Mouse (Mus musculus) forebrain, embryonic 11.5 days (tissue): ENCODE measurements around the gene Zfp747. TPM values are rescaled to one million over a fixed set of nuclear protein-coding genes. Genes with fewer than 3 reads are reported as not detected.
"Not testable (repeated sequence)": the region's sequence is repeated elsewhere in the genome, so short reads cannot be mapped to it uniquely, and the experiment has no call there.

Experiments used
- ATAC-seq: fragments of 200-750 bp; cut with Nextera tagmentation; replicated peaks from 2 replicates; pipeline ENCODE4 v1.8.0; 2017; ENCODE audit warnings: moderate TSS enrichment; ENCODE audit not compliant: low FRiP score
- DNase-seq: peaks from one replicate; pipeline ENCODE4 v3.0.0-alpha.2; 2017; ENCODE audit warnings: low spot score
- H3K27ac ChIP-seq: fragments of 300-500 bp; sonication (generic); 2 replicates; pipeline ENCODE4 v1.5.1; 2014; ENCODE audit warnings: low read depth, low read length
- H3K27me3 ChIP-seq: fragments of 300-500 bp; sonication (generic); 2 replicates; pipeline ENCODE4 v1.6.1; 2014; ENCODE audit warnings: mild to moderate bottlenecking, low read length, mixed read lengths; ENCODE audit not compliant: control insufficient read depth, insufficient read depth
- H3K36me3 ChIP-seq: fragments of 300-500 bp; sonication (generic); 2 replicates; pipeline ENCODE4 v1.6.1; 2014; ENCODE audit warnings: mild to moderate bottlenecking, low read length, moderate library complexity, mixed read lengths; ENCODE audit not compliant: control insufficient read depth, insufficient read depth
- H3K4me1 ChIP-seq: fragments of 300-500 bp; sonication (generic); replicated peaks from 2 replicates; pipeline ENCODE4 v1.6.1; 2014; ENCODE audit warnings: low read length, mixed read lengths; ENCODE audit not compliant: control insufficient read depth, insufficient read depth
- H3K4me2 ChIP-seq: fragments of 300-500 bp; sonication (generic); 2 replicates; pipeline ENCODE4 v1.6.1; 2014; ENCODE audit warnings: low read depth, mild to moderate bottlenecking, low read length, moderate library complexity, mixed read lengths; ENCODE audit not compliant: severe bottlenecking
- H3K4me3 ChIP-seq: fragments of 300-500 bp; sonication (generic); 2 replicates; pipeline ENCODE4 v1.5.1; 2014; ENCODE audit warnings: low read depth, low read length
- H3K9ac ChIP-seq: fragments of 300-500 bp; sonication (generic); 2 replicates; pipeline ENCODE4 v1.6.1; 2014; ENCODE audit warnings: low read length
- H3K9me3 ChIP-seq: fragments of 300-500 bp; sonication (generic); 2 replicates; pipeline ENCODE4 v1.6.1; 2016; ENCODE audit warnings: low read length, mixed read lengths; ENCODE audit not compliant: control insufficient read depth
- WGBS: fragments of 180-500 bp; shearing (Covaris S2); extraction: QIAGEN DNeasy Blood & Tissue Kit; methylation state at CpG from one replicate; pipeline ENCODE4 v1.1.7; 2014; 5-methylcytosine and 5-hydroxymethylcytosine counted together
- polyA plus RNA-seq: library from polyadenylated mRNA; unstranded; fragments of >200 nt; fragmentation: Nextera tagmentation; extraction: Ambion mirVana; gene quantifications from 2 replicates; pipeline ENCODE4 v1.2.1, GENCODE M21; 2014

The Zfp747 gene
- polyA plus RNA-seq, 1 experiment from 2014 or later: 8.6 TPM

- Histone ChIP-seq H3K9ac (no peak overlapping the region), H3K4me3 (no peak overlapping the region), H3K36me3 (no peaks in the 10 kb centered on the region), H3K27ac (no peak overlapping the region), H3K27me3 (no peaks in the 10 kb centered on the region), H3K4me1 (no peaks in the 10 kb centered on the region), H3K4me2 (no peak overlapping the region), H3K9me3 (no peaks in the 10 kb centered on the region)
- no peak for ATAC-seq
- whole genome bisulfite sequencing: 55% methylated on average over 2 of the region's 2 CpGs
- DNase-seq: no peak
Measured at GRCm38 (mm10) chr7:127402980-127403379, 27.1 kb upstream of the Zfp747 start.

- ATAC-seq (no peak), DNase-seq (no peak)
- H3K4me1 ChIP-seq: no peaks in the 10 kb centered on the region
- no peaks in the 10 kb centered on the region for H3K9me3 ChIP-seq
- WGBS: 78% methylated on average over 3 of the region's 3 CpGs
- H3K4me2 ChIP-seq: no peak overlapping the region
- H3K36me3 ChIP-seq: no peaks in the 10 kb centered on the region
- H3K9ac ChIP-seq: no peak overlapping the region
- H3K27me3 ChIP-seq: no peaks in the 10 kb centered on the region
- H3K4me3 ChIP-seq: no peak overlapping the region
- no peak overlapping the region for H3K27ac ChIP-seq
Measured at GRCm38 (mm10) chr7:127400355-127400754, 24.5 kb upstream of the Zfp747 start.

- Histone ChIP-seq H3K4me2 (peak overlapping the region; percentile 80), H3K4me1 (no peaks in the 10 kb centered on the region), H3K27me3 (no peaks in the 10 kb centered on the region), H3K4me3 (peak overlapping the region; percentile 65), H3K9ac (peak overlapping the region; percentile 50), H3K27ac (no peak overlapping the region), H3K36me3 (no peaks in the 10 kb centered on the region), H3K9me3 (no peaks in the 10 kb centered on the region)
- DNase-seq (no peak), ATAC-seq (peak; percentile 32; the same call in 1 of the 2 replicates)
- 31% methylated on average over 7 of the region's 7 CpGs for WGBS
Measured at GRCm38 (mm10) chr7:127393944-127394333, 18.1 kb upstream of the Zfp747 start.

- Histone ChIP-seq H3K4me3 (peak within 1 kb of the TSS; percentile 65), H3K9ac (peak within 1 kb of the TSS; percentile 87), H3K4me1 (no peaks in the 10 kb centered on the region), H3K36me3 (no peaks in the 10 kb centered on the region), H3K27me3 (no peaks in the 10 kb centered on the region), H3K27ac (0 out of 2 replicates have a peak within 1 kb of the TSS, but pooled peaks have one; percentile 41), H3K4me2 (peak within 1 kb of the TSS; percentile 80), H3K9me3 (no peaks in the 10 kb centered on the region)
- ATAC-seq (peak; percentile 97), DNase-seq (peak; percentile 95)
- 1% methylated on average over 45 of the region's 45 CpGs for WGBS
Measured at GRCm38 (mm10) chr7:127393157-127393943, 17.5 kb upstream of the Zfp747 start, which contains the start of gene E430018J23Rik. TSS of gene E430018J23Rik (minus strand) at chr7:127393629.

- Histone ChIP-seq H3K9me3 (no peaks in the 10 kb centered on the region), H3K4me1 (no peaks in the 10 kb centered on the region), H3K9ac (0 out of 2 replicates have a peak overlapping the region, but pooled peaks have one; percentile 87), H3K36me3 (no peaks in the 10 kb centered on the region), H3K4me2 (peak overlapping the region; percentile 80), H3K27me3 (no peaks in the 10 kb centered on the region), H3K4me3 (peak overlapping the region; percentile 65; the same call in 1 of the 2 replicates), H3K27ac (no peak overlapping the region)
- ATAC-seq (no peak), DNase-seq (no peak)
- 92% methylated on average over 8 of the region's 8 CpGs for WGBS
Measured at GRCm38 (mm10) chr7:127392251-127392824, 16.5 kb upstream of the Zfp747 start.

- H3K9me3 ChIP-seq: no peaks in the 10 kb centered on the region
- 96% methylated on average over 16 of the region's 16 CpGs for WGBS
- DNase-seq: no peak
Measured at GRCm38 (mm10) chr7:127391538-127391937, 15.7 kb upstream of the Zfp747 start.

GRCm38 (mm10) chr7:127390306-127390705 is 14.5 kb upstream of the Zfp747 start:
- ATAC-seq (no peak), DNase-seq (no peak)

More at GRCm38 (mm10) chr7:127391538-127391937, 15.7 kb upstream of the Zfp747 start:
- H3K4me3 ChIP-seq: no peak overlapping the region
- ATAC-seq: no peak
- no peaks in the 10 kb centered on the region for H3K36me3 ChIP-seq
- no peak overlapping the region for H3K9ac ChIP-seq
- H3K4me1 ChIP-seq: no peaks in the 10 kb centered on the region
- no peak overlapping the region for H3K27ac ChIP-seq
- H3K27me3 ChIP-seq: no peaks in the 10 kb centered on the region
- no peak overlapping the region for H3K4me2 ChIP-seq

GRCm38 (mm10) chr7:127388201-127388600 is 12.4 kb upstream of the Zfp747 start:
- H3K4me1 ChIP-seq, H3K27ac ChIP-seq, H3K36me3 ChIP-seq, ATAC-seq, H3K4me3 ChIP-seq, H3K27me3 ChIP-seq, H3K9ac ChIP-seq, H3K4me2 ChIP-seq, DNase-seq, H3K9me3 ChIP-seq: not testable (repeated sequence)

More at GRCm38 (mm10) chr7:127390306-127390705, 14.5 kb upstream of the Zfp747 start:
- no peak overlapping the region for H3K9ac ChIP-seq
- WGBS: 74% methylated on average over 7 of the region's 7 CpGs
- no peak overlapping the region for H3K4me3 ChIP-seq
- H3K4me2 ChIP-seq: no peak overlapping the region
- no peaks in the 10 kb centered on the region for H3K4me1 ChIP-seq
- no peak overlapping the region for H3K27ac ChIP-seq
- H3K36me3 ChIP-seq: no peaks in the 10 kb centered on the region
- no peaks in the 10 kb centered on the region for H3K9me3 ChIP-seq
- H3K27me3 ChIP-seq: no peaks in the 10 kb centered on the region
